In genomic region chr9:120206897-120207296, GRCm38 (mm10) we compare ENCODE assay signal across 29 mouse cellular contexts. TPM values are rescaled to one million over a fixed set of nuclear protein-coding genes. Genes with fewer than 3 reads are reported as not detected.
"Had no signal": no experiment of that assay in that cellular context is flagged by ENCODE, and none has a peak within 500 bp of the region (broad histone marks: within the 10 kb centered on the region; RNA-seq: fewer than 3 reads in every experiment).

No protein-coding gene starts in this region.

- H3K36me3 ChIP-seq: heart, embryonic 13.5 days; heart, embryonic 15.5 days; hindbrain, embryonic 13.5 days; hindbrain, embryonic 15.5 days; kidney, embryonic 15.5 days; limb, embryonic 12.5 days; liver, embryonic 12.5 days had no signal

- H3K9me3 ChIP-seq: heart, embryonic 13.5 days; heart, embryonic 15.5 days; hindbrain, embryonic 13.5 days; hindbrain, embryonic 15.5 days; kidney, embryonic 15.5 days; limb, embryonic 12.5 days; liver, embryonic 12.5 days had no signal

- DNase-seq: gastrocnemius, postnatal 14 days; gastrocnemius, postnatal 36 days; heart, adult 11 months; heart, adult 2 months; heart, postnatal 14 days; heart, postnatal 36 days; kidney, adult 11 months; kidney, adult 2 months; kidney, adult 9 months; kidney, postnatal 14 days; kidney, postnatal 36 days; layer of hippocampus, adult 9-11 months; layer of hippocampus, postnatal 36 days; left cerebral cortex, postnatal 4 days had no signal

- H3K4me2 ChIP-seq: heart, embryonic 11.5 days; heart, embryonic 13.5 days; heart, embryonic 15.5 days; hindbrain, embryonic 13.5 days; hindbrain, embryonic 15.5 days; kidney, embryonic 15.5 days; limb, embryonic 12.5 days; liver, embryonic 12.5 days had no signal

- H3K27ac ChIP-seq: heart, adult 2 months; heart, embryonic 13.5 days; heart, embryonic 15.5 days; hindbrain, embryonic 13.5 days; hindbrain, embryonic 15.5 days; hindbrain, postnatal 0 days; kidney, embryonic 15.5 days; kidney, postnatal 0 days; limb, embryonic 12.5 days; liver, embryonic 12.5 days had no signal

- H3K27me3 ChIP-seq: heart, embryonic 13.5 days; hindbrain, embryonic 13.5 days; hindbrain, embryonic 15.5 days; kidney, embryonic 15.5 days; limb, embryonic 12.5 days had no signal

- H3K4me1 ChIP-seq: heart, embryonic 15.5 days; hindbrain, embryonic 13.5 days; hindbrain, embryonic 15.5 days; limb, embryonic 12.5 days; liver, embryonic 12.5 days had no signal

- ATAC-seq: hindbrain, postnatal 0 days; intestine, embryonic 16.5 days; liver, embryonic 12.5 days had no signal

- H3K9ac ChIP-seq: heart, embryonic 13.5 days; heart, embryonic 15.5 days; hindbrain, embryonic 13.5 days; hindbrain, embryonic 15.5 days; kidney, embryonic 15.5 days; limb, embryonic 12.5 days; liver, embryonic 12.5 days had no signal

- H3K4me3 ChIP-seq: heart, adult 2 months; heart, embryonic 13.5 days; heart, embryonic 15.5 days; hindbrain, embryonic 13.5 days; hindbrain, embryonic 15.5 days; kidney, embryonic 15.5 days; limb, embryonic 12.5 days; liver, embryonic 12.5 days had no signal

RNA-seq across cellular contexts. Expression of gene Mobp, which starts 57.4 kb away (rescaled TPM):
- polyA plus RNA-seq: heart, adult 2 months; heart, embryonic 11.5 days; heart, embryonic 13.5 days; hindbrain, embryonic 11.5 days; hindbrain, embryonic 13.5 days; intestine, embryonic 14.5 days; intestine, embryonic 16.5 days; kidney, adult 2 months; kidney, embryonic 15.5 days; large intestine, adult 2 months; limb, embryonic 12.5 days; liver, adult 2 months; liver, embryonic 12.5 days had no signal
